Mouse (Mus musculus) kidney, adult 8-10 months (tissue): ENCODE measurements around the gene Gm37240.
"Not testable (repeated sequence)": the region's sequence is repeated elsewhere in the genome, so short reads cannot be mapped to it uniquely, and the experiment has no call there.

Experiments used
- DNase-seq, 2 experiments: peaks; one replicate each; pipeline ENCODE4 v3.0.0; 2022

Gene Gm37240

GRCm38 (mm10) chr3:84615050-84615855 is 1272.1 kb downstream of the Gm37240 start:
- peak; percentile 23 to 30 for DNase-seq

DNA sequence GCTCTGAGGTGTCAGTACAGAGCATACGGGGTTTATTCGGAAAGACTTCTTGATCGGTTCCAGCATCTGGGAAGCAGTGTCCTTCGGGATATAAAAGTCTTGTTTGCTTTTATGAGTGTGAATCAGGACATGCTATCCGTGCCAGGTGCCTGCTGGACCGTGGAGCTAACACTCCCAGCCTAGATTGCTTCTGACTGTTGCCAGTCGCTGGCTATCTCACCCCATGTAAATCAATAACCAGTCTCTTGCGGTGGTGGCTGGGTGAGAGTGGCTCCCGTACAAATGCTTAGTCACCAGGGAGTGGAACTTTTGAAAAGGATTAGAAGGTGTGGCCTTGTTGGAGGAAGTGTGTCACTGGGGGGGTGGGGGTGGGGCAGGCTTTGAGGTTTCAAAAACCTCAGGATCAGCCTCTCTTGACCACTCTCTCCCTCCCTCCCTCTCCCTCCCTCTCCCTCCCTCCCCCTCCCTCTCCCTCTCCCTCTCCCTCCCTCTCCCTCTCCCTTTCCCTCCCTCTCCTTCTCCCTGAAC is 1277.1 kb downstream of the Gm37240 start:
- DNase-seq = peak; percentile 84

DNA sequence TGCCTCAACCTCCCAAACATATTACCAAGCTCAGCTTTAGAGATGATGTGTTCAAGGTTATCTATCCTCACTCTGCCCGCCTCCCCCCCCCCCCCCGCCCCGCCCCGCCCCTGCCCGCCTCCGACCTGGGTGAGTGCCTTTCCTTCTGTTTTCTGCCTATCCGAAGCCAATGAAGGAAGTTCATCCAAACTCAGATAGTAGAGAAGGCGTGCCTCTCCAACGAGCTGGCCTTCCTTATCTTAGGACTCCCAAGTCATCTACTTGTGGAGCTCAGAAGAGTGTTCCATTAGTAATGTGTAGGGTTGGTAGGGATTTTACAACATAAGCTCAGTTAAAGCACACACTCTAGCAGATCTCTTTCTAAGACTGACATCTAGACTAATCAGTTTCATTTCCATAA is 1284.1 kb downstream of the Gm37240 start:
- no peak for DNase-seq

DNA sequence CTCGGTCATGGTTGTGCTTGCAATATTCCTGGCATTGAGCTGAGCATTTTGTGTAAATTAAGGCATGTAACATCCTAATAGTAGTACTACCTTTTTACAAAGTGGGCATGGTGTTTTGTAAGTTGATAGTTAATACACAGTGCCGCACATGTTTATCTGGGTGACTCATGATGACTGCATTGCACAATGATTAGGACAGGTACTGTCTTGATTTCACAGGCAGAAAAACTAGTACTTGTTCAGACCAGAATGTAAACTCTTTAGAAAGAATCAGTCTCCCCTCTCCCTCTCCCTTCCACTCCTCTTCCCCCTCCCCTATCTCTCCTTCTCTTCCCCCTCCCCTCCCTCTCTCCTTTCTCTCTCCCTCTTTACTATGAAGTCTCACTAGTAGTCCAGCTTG is 1284.6 kb downstream of the Gm37240 start:
- DNase-seq = no peak

DNA sequence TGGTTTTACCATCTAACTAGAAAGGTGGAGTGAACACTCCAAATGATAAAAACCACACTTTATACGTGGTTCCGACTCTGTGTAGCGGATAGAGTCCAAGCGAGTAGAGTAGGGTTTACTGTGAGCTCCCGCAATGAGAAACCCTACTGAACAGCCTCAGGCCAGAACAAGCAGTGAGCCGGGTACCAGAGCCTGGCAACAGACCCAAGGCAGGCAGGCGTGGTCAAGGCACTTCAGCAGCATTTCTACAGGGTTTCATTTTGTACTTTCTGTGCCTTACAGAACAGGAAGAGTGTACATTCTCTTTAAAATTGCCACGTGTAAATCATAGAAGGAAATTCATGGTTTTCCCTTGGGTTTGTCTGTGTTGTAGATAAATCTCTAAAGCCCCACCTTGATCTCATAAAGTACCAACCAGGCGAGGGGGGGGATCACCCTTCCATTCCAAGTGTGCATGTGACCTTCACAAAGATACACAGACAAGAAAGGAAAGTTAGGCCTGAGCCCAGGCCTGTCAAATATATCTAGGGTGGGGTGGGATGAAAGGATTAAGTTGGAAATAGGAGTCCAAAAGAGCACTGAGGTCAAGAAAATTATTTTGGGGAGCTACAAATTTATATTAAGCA is 1285.3 kb downstream of the Gm37240 start:
- no peak for DNase-seq

DNA sequence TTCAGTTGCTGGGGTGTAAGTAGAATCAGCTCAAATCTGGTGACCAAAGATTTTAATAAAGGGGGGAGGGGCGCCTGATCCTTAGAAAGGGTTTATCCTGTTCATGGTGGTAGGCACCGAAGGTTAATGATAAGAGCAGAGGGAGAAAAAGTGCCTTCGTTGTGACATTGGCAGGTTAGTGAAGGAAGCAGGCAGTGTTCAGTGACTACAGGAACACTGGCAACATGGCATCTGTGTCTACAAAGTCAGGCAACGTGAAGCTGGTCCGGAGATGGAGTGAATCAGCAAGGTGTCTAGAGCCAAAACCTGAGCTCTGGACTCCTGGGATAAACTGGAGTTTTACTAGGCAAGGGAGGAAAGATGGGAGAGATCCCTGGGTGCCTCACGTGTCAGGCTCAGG is 1288.6 kb downstream of the Gm37240 start:
- no peak for DNase-seq

DNA sequence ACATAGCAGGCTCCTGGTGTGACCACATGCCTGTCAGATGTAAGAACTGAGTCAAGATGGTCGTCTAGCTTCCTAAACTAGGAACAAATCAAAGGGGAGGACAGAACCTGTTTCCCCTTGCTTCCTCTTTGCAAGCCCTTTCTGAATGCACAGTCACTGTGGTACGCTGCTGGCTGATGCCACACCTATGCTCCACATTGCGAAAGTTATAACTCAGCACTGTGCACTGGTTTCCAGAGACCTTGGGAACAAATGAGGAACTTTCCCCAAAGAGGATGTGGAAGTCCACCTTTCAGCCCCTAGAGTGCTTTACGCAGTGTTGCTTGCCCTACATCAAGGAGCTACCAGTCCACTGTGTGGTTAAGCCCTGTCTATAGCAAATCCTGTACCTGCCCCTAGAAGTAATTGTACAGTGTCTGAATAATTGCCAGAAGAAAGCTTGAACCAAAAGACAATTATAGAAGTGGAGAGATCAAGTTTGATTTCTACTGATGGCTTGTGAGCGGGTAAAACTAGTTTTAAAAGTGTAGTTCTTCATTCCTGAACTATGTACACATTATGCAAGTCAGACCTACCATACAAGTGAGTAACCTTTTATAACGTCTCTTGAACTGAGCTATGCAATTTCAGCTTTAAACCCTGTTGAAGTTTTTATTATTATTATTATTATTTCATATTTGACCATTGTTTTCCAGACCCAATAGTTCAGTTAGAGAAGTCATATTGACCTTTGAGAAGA is 1289.2 kb downstream of the Gm37240 start:
- no peak for DNase-seq

GRCm38 (mm10) chr3:84595677-84596234 is 1291.6 kb downstream of the Gm37240 start:
- no peak for DNase-seq

- DNase-seq = no peak
Observed at GRCm38 (mm10) chr3:84594894-84595676, 1292.2 kb downstream of the Gm37240 start.

DNA sequence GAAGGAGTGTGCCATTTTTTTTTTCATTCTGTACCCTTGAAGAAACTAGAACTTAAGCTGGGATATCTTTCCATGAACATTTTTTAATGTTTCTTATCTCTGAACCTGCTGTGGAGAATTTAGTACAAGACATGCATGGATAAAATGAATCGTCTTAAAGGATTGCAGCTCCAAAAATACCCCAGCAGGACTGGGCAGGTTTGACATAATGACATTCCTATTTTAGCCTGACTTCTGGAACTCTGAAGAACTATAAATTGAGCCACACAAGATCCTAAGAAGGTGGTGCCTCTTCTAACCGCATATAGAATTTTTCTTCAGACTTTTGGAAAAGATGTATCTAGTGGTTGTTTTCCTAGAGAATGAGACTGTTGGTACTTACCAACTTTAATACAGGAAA is 1294.0 kb downstream of the Gm37240 start, which contains the start of gene Tigd4:
Gene Tigd4 (plus strand): TSS at position 301 of the 400 bp plus-strand sequence.
- DNase-seq = no peak

GRCm38 (mm10) chr3:84586736-84587135 is 1300.6 kb downstream of the Gm37240 start:
- no peak for DNase-seq

- DNase-seq = no peak
Observed at GRCm38 (mm10) chr3:84582913-84583276, 1304.4 kb downstream of the Gm37240 start.

- peak; percentile 97 to 98 for DNase-seq
Observed at GRCm38 (mm10) chr3:84582023-84582912, 1305.0 kb downstream of the Gm37240 start, which contains the start of gene Arfip1. Gene Arfip1 (minus strand): TSS chr3:84582625.

GRCm38 (mm10) chr3:84581696-84582022 is 1305.7 kb downstream of the Gm37240 start:
- DNase-seq = no peak

GRCm38 (mm10) chr3:84580716-84581115 is 1306.6 kb downstream of the Gm37240 start:
- DNase-seq = no peak

DNA sequence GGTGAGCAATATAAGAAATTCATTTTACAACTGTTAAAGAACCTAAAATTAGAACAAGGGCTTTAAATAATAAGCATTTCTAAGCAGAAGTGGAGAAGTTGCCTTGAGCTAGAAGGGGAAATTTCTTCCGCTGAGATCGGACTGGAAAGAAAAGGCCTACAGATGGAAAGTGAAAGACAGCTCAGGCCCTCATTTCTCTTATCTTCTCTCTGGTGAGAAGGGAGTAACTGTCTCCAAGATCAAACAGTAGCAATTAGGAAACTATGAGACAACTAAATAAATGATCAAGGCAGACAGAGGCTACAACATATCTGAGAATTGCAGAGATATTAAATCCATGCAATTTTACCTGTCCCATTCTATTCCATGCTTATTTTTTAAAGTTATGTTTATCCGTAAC is 1316.8 kb downstream of the Gm37240 start:
- DNase-seq = no peak

GRCm38 (mm10) chr3:84569587-84569986 is 1317.7 kb downstream of the Gm37240 start:
- DNase-seq = no peak

DNA sequence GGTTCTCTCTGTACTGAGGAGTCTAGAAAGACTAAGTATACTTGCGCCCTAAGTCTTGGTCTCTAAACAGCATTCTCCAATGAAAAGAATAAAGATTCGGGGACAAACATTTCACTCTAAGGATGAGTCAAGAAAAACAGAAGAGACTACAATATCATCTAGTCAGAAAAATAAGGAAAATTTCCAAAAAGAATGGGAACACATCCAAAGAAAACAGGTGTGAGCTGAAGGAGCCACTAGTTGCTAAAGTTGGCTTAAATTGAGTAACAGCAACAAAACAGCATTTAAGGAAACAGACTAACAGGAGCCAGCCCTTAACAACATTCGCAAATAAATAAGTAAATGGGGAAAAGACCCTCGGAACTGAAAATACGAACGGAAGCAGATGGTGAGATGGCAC is 1318.8 kb downstream of the Gm37240 start:
- no peak for DNase-seq

GRCm38 (mm10) chr3:84563415-84563814 is 1323.9 kb downstream of the Gm37240 start:
- DNase-seq = no peak

- not testable (repeated sequence) for DNase-seq
Observed at GRCm38 (mm10) chr3:84562911-84563310, 1324.4 kb downstream of the Gm37240 start.

DNA sequence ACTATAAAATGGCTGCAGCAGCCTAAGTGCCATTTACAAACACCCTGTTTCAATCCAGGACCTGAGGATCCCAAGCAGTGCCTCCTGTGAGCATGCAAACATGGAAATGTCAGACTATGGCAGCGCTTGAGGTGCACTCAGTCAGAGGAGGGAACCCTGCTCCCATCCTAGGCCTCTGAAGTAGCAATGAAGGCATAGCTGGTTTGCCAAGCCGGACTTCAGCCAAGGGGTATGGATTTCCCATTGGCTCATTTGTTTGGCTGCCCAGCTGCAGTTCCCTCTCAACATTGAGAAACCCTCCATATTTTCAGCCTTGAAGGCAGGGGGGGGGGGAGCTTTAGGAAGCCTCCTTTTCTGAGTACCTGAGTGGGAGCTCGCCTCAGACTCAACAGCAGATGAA is 1329.0 kb downstream of the Gm37240 start:
- DNase-seq = no peak
